Mouse (Mus musculus) cerebellum, postnatal 14 days (tissue): ENCODE measurements around the gene Pik3r3.
A peak's percentile ranks its signal among the peaks of the same experiment; 100 is the strongest.

ENCODE experiments used
- DNase-seq, 2 experiments: peaks; one replicate each; pipeline ENCODE4 v3.0.0; 2021; ENCODE audit warnings: mixed read lengths in 2 of 2

Pik3r3 gene

GRCm38 (mm10) chr4:116221140-116221851, at the start of gene Pik3r3:
Gene Pik3r3, plus strand, starts transcription at chr4:116221618.
- peak; percentile 99 for DNase-seq

- no peak for DNase-seq
Measured at GRCm38 (mm10) chr4:116173072-116173471, 48.3 kb upstream of the Pik3r3 start, which contains the start of the genes 1700042G07Rik and Gm49337. Gene 1700042G07Rik, plus strand, starts transcription at chr4:116173372. Gene Gm49337, plus strand, starts transcription at chr4:116173384.

DNA sequence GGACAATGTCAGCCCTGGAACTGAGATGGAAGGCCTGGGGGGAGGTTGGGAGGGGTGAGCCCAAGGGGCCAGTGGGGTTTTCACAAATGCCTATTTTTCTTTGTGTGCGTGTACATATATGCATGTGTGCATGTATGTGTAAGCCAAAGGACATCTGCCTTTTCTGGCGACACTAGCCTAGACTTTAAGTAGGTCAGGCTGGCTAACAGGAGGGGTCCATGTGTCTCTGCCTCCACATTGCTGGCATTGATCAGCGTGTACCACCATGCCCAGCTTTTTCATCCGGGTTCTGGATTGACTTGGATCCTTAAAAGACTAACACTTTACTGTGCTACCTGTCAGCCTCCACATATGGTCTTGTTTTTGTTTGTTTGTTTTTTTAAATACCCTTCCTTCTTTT, 47.7 kb upstream of the Pik3r3 start:
- peak; percentile 40 to 49 for DNase-seq

GRCm38 (mm10) chr4:116174466-116175116, 46.8 kb upstream of the Pik3r3 start:
- DNase-seq: peak; percentile 50 to 65

DNA sequence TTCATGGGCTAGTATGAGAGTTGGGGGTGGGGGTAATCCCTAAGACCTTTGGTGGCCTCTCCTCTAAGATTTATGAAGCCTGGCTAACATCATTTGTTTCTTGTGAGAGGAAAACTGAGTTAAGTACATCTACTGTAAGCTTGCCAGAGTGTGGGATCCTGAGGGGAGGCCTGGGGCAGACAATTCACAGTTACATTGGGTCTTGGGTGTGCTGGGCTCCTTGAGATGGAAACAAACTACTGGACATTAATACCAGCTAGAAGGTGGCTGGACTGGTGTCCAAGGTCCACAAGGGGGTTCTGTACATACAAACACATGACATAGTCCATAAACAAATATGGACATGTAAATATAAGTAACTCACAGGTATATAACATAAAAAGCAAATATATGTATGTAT, 46.3 kb upstream of the Pik3r3 start:
- peak in 1 of 2 experiments; percentile 46 for DNase-seq

GRCm38 (mm10) chr4:116175711-116176542, 45.5 kb upstream of the Pik3r3 start:
- peak; percentile 78 to 81 for DNase-seq

GRCm38 (mm10) chr4:116176543-116176988, 44.9 kb upstream of the Pik3r3 start:
- peak; percentile 99 for DNase-seq

GRCm38 (mm10) chr4:116177140-116177539, 44.3 kb upstream of the Pik3r3 start:
- peak; percentile 75 to 78 for DNase-seq

GRCm38 (mm10) chr4:116182079-116182478, 39.3 kb upstream of the Pik3r3 start:
- no peak for DNase-seq

DNA sequence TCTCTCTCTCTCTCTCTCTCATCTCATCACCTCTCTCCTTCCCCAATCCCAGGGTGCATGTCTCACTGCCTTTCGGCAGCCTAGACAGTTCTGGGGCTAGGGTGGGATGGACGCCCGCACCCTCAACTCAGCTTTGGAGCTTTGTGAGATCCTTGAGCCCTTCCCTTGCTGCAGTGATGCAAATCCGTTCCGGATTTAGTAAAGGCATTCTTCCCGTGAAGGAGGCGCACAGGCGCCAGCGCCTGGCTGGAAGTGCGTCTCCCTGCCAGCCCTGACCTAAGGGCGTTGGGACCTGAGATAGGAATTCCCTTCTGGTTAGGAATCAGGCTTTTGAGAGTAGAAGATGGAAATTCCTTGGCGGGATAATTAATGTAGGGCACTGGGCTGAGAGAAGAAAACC, 38.7 kb upstream of the Pik3r3 start:
- DNase-seq: peak; percentile 77 to 84

GRCm38 (mm10) chr4:116185083-116185482, 36.3 kb upstream of the Pik3r3 start:
- no peak for DNase-seq

DNA sequence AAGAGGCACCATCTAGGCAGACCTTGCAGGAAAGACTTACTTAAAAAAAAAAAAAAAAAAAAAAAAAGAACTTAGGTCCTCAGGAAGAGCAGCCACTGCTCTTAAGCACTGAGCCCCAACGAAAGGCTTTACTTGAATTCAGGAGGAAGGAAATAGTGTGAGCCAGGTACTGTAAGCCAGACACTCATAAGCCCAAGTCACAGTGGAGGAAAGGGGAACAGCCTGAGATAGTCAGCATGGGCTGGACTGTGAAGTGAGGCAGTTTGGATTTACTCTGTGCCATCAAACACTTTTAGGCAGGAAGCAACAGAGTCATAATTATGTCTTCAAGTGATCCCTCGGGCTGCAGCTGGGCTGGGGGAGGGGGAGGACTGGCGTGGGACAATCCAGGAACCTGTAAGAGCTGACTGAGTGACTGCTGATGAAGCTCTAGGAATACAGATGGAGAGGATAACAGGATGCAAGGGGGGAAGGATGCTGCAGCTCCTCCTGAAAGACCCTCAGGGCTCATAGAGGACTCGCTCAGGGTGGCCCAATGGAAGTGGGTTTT, 29.1 kb upstream of the Pik3r3 start:
- DNase-seq: no peak

- DNase-seq: no peak
Measured at GRCm38 (mm10) chr4:116193583-116194383, 27.6 kb upstream of the Pik3r3 start.

DNA sequence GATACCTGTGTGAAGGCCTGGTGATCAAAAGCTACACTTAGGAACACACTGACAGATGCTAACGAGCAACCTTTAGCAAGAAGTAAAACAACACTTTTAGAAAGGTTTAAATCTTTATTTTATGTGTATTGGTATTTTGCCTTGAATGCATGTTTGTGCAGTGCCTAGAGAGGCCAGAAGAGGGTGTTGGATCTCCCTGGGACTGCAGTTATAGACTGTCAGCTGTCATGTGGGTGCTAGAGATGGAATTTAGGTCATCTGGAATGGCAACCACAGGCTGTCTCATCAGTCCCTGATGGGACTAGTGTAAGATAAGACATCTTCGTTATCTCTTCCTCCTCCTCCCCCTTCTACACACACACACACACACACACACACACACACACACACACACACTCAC, 23.0 kb upstream of the Pik3r3 start:
- peak; percentile 40 to 63 for DNase-seq

GRCm38 (mm10) chr4:116204422-116204821, 17.0 kb upstream of the Pik3r3 start:
- DNase-seq: no peak

- DNase-seq: no peak
Measured at GRCm38 (mm10) chr4:116206531-116206930, 14.9 kb upstream of the Pik3r3 start.

GRCm38 (mm10) chr4:116208891-116209290, 12.5 kb upstream of the Pik3r3 start:
- no peak for DNase-seq

GRCm38 (mm10) chr4:116215895-116216605, 5.4 kb upstream of the Pik3r3 start:
- peak; percentile 46 to 65 for DNase-seq

GRCm38 (mm10) chr4:116217046-116217445, 4.4 kb upstream of the Pik3r3 start:
- DNase-seq: peak; percentile 82 to 84

- peak in 1 of 2 experiments; percentile 24 for DNase-seq
Measured at GRCm38 (mm10) chr4:116217661-116218060, 3.8 kb upstream of the Pik3r3 start.

DNA sequence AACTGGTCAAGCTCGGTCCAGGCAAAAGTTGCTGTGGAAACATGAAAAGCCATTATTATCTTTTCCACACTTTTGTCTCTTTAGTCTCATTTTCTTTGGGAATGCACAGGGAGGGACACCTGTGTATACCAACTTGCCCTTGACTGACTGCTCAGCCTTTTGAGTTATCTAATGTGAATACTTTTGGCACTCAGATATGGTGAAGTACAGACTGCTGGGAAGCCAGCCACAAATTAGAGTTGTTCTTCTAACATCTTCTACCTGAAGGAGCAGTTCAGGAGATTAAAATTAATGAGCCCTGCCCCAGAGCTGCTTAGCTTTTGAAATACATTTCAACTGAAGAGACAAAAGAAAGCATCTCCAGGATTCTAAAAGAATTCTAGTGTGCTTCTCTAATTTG, 2.4 kb upstream of the Pik3r3 start:
- peak in 1 of 2 experiments; percentile 20 for DNase-seq
